Mouse (Mus musculus): ENCODE measurements around the gene Slc9a4. TPM values are rescaled to one million over a fixed set of nuclear protein-coding genes. Genes with fewer than 3 reads are reported as not detected.

Gene Slc9a4
- polyA plus RNA-seq (2015; fragmentation: Illumina TruSeq; extraction: RNeasy Lipid Tissue Mini Kit (QIAGEN cat#74804); ENCODE audit: low read depth, low replicate concordance) = 2.1 TPM

GRCm38 (mm10) chr1:40579784-40580183 lies at the start of gene Slc9a4:
TSS of gene Slc9a4 (plus strand) at chr1:40580081.

Other genes with a start within 250 kb of the Slc9a4 start
- 0.09 TPM for gene Il1rl1, start 150.5 kb upstream of the Slc9a4 start, polyA plus RNA-seq (2015; fragmentation: Illumina TruSeq; extraction: RNeasy Lipid Tissue Mini Kit (QIAGEN cat#74804); ENCODE audit: low read depth, low replicate concordance)
- gene Il18r1, start 114.5 kb upstream of the Slc9a4 start, polyA plus RNA-seq (2015; fragmentation: Illumina TruSeq; extraction: RNeasy Lipid Tissue Mini Kit (QIAGEN cat#74804); ENCODE audit: low read depth, low replicate concordance) = not detected
- gene Il18rap, start 64.7 kb upstream of the Slc9a4 start, polyA plus RNA-seq (2015; fragmentation: Illumina TruSeq; extraction: RNeasy Lipid Tissue Mini Kit (QIAGEN cat#74804); ENCODE audit: low read depth, low replicate concordance) = not detected
- 3.2 TPM for gene Slc9a2, start 100.5 kb downstream of the Slc9a4 start, polyA plus RNA-seq (2015; fragmentation: Illumina TruSeq; extraction: RNeasy Lipid Tissue Mini Kit (QIAGEN cat#74804); ENCODE audit: low read depth, low replicate concordance)
- 5.0 TPM for gene Mfsd9, start 210.6 kb downstream of the Slc9a4 start, polyA plus RNA-seq (2015; fragmentation: Illumina TruSeq; extraction: RNeasy Lipid Tissue Mini Kit (QIAGEN cat#74804); ENCODE audit: low read depth, low replicate concordance)
- 0.16 TPM for gene Tmem182, start 225.5 kb downstream of the Slc9a4 start, polyA plus RNA-seq (2015; fragmentation: Illumina TruSeq; extraction: RNeasy Lipid Tissue Mini Kit (QIAGEN cat#74804); ENCODE audit: low read depth, low replicate concordance)

Data from brain, adult 10 weeks (tissue).